Mouse (Mus musculus): Measurements from ENCODE around the gene Rwdd4a.

Gene Rwdd4a
- long read RNA-seq, experiment 1, partial matches to known transcripts = 9 of 20 reads
- long read RNA-seq, experiment 1, other reads (novel, unspliced or antisense) = 10 of 20 reads
- long read RNA-seq, experiment 2, partial matches to known transcripts = 12 of 26 reads
- long read RNA-seq, experiment 2, other reads (novel, unspliced or antisense) = 13 of 26 reads

DNA sequence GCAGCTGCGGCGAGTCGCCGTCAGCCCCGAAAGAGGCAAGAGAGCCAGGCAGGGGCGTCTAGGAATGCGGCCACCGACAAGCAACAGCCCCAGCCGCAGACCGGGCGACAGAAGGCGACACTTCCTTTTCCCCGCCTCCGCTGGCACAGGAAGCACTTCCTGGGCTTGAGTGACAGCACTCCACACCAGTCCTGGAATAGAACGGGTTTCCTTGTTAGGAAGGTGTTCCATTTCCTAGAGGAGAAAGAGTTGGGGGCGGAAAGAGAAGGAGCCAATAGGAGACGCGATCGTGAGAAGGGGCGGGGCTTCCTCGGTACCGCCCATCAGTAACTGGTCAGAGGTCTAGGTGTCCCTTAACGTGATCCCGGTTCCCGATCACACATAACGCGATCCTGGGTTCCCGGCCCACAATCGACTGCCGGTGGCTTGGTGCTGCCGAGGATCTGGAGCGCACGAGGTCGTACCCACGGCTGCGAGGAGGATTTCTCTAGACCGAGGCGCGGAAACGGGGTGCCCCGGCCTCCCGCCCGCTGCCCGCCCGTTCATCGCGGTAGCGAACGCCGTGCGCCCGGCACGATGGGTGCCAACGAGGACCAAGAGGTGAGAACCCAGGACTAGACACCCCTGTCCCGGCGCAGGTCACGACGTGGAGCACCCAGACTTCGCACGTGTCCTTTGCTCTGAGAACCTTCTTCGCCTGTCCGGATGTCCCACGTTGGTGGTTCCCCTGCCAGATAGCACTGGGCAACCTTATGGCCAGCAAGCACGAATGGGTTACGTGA is at the start of gene Rwdd4a, which contains the start of gene Trappc11:
Gene Rwdd4a, plus strand, starts transcription at position 321 of the 782 bp plus-strand sequence.
Gene Trappc11, minus strand, starts transcription at position 127 of the 782 bp plus-strand sequence.
- intact Hi-C loops (cut with DNase I) = no loop called here

DNA sequence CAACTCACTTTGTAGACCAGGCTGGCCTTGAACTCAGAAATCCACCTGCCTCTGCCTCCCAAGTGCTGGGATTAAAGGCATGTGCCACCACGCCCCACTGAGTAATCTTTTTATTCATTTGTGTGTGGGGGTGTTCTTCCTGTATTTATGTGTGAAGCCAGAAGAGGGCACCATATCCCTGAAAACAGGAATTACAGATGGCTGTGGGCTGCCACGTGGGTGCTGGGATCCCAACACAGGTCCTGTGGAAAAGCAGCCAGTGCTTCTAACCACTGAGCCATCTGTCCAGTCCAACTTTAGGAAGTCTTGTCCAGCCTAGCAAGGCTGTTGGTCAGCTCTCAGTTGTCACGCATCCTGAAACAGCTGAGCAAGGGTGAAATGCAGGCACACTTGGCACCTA is 46.2 kb upstream of the Rwdd4a start:
- intact Hi-C loops (cut with DNase I) = no loop called here

DNA sequence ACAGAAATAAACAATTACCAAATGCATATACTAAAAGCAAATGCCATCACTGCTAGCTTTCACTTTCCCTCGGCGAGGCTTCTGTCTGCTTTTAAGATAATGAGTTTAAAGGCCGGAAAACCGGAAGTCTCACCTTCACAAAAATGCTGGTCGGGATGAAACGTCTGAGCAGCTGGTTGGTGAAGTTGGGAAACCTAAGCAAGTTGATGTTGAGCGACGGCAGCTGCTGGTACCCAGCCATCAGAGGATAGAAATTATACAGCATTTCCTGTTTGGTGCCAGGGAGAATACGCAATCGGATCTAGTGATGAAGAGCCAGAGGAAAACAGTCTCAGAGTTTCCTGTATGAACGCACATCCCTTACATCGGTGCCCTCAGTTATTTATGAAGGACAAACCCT is 40.4 kb upstream of the Rwdd4a start:
- intact Hi-C loops (cut with DNase I) = no loop called here

- intact Hi-C loops (cut with DNase I) = no loop called here
Observed at GRCm38 (mm10) chr8:47494602-47495153, 38.8 kb upstream of the Rwdd4a start.

DNA sequence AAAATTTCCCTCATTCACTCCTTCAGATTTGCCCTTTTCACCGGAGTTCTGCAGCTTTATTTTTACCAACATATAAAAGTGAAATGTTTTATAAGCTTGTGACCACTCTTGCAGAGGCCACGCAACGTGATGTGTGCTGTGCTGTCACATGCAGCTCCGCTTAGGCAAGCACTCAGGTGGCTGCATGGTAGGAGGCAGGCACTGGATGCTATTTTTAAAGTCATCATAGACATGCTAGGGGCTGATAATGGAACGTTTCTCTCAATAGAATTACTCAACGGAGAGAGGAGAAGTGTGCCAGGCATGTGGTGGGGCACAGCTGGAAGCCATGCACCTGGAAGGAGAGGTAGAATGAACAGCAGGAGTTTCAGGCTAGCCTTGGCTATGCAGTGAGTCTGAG is 38.0 kb upstream of the Rwdd4a start:
- intact Hi-C loops (cut with DNase I) = no loop called here

DNA sequence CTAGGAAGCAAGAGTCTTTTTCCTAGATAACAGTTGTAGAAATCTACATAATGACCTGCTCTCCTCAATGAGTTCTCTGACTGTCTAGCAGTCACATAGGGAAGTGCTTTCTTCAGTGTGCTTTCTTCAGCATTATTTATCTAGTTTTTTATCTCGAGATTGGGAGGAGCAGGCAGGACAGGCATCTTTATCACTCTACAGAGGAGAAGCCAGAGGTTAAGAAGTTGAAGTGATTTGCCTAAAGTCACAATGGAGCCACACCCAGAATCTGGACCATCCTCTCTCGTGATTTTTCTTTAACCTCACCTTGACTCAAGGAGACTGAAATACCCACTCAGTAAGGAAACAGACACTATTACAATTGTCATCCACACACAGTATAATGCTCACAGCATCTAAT is 31.5 kb upstream of the Rwdd4a start:
- intact Hi-C loops (cut with DNase I) = no loop called here

DNA sequence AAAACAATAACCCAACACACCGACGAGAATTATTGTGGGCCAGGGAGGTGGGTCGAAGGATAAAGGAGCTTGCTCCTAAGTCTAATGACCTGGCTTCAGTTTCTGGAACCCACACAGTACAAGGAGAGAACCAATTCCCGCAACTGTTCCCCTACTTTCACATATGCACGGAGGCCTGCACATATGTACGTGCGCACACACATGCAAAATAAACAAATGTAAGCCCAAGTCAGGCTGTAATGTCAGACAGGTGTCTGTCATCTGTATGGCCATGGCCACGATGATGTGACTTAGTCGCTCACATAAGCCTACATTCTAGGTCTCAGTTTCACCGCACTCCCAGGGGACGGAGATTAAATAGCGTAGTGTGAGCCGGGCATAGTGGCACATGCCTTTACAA is 30.9 kb upstream of the Rwdd4a start:
- intact Hi-C loops (cut with DNase I) = no loop called here

DNA sequence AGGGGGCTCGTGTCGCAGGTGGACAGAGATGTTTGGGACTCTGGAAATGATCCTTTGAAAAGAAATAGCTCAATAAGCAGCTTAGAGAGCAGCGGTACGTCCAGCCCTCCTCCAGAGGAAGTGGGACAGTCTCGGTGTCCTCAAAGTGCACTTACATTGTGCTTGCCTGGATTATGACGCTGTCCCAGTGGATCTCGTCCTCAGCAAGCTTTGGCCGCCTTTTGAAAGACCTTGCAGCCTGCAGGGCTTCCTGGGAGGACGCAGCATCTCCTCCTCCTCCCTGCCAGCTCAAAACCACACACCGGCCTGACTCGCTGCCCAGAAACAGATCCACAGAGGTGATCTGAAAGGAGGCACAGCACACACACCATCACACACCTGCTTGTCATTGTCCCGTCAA is 28.0 kb upstream of the Rwdd4a start:
- intact Hi-C loops (cut with DNase I) = no loop called here

DNA sequence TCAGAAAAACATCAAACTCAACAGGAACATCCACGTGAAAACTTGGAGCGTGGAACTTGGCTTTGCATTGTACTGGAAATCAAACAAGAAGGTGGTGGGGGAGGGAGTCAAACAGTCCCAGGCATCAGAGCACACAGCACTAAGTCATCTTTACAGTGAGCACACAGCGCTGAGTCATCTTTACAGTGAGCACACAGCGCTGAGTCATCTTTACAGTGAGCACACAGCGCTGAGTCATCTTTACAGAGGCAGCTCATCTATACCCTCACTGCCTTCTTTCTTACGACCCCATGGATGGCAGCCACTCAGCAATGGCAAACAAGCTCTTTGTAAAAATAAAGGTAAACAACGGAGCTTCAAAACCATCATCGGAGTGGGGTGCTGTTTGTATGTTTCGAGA is 22.5 kb upstream of the Rwdd4a start:
- intact Hi-C loops (cut with DNase I) = no loop called here

DNA sequence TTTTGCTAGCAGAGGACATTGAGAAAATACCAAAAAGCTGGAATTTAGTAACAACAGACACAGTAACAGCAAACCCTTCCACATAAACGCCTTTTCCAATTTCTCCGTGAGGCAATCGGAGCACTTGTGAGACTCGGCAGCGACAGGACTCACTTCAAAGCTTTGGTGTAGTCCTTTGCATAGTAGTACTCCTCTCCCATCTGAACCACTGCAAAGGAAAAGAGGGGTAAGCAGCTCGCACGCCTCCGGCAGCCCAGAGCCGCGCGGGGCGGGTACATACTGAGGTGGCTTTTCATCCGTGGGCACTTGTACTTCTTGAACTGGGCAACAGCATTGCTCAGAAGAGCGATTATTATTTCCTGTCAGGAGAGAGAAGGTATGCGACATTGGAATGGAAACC is 19.9 kb upstream of the Rwdd4a start:
- intact Hi-C loops (cut with DNase I) = no loop called here

GRCm38 (mm10) chr8:47528094-47528493 is 5.4 kb upstream of the Rwdd4a start:
- intact Hi-C loops (cut with DNase I) = no loop called here

- intact Hi-C loops (cut with DNase I) = no loop called here
Observed at GRCm38 (mm10) chr8:47538323-47538722, 4.9 kb downstream of the Rwdd4a start.

- intact Hi-C loops (cut with DNase I) = no loop called here
Observed at GRCm38 (mm10) chr8:47542746-47543145, 9.3 kb downstream of the Rwdd4a start.

DNA sequence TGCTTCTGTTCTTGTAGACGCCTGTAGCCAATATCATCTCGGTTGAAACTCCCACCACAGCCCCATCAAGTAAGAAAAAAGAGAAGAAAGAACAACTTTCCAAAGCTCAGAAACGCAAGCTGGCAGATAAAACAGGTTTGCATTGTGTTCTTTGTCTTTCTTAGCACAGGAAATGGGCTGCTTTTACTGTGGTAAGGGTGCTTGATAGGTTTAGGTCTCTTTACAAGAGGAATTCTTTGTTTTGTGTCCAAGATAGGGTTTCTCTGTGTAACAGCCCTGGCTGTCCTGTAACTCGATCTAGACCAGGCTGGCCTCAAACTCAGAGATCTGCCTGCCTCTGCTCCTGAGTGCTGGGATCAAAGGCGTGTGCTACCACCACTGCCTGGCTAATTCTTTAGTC is 10.6 kb downstream of the Rwdd4a start:
- intact Hi-C loops (cut with DNase I) = no loop called here

- intact Hi-C loops (cut with DNase I) = no loop called here
Observed at GRCm38 (mm10) chr8:47547102-47547501, 13.6 kb downstream of the Rwdd4a start.

DNA sequence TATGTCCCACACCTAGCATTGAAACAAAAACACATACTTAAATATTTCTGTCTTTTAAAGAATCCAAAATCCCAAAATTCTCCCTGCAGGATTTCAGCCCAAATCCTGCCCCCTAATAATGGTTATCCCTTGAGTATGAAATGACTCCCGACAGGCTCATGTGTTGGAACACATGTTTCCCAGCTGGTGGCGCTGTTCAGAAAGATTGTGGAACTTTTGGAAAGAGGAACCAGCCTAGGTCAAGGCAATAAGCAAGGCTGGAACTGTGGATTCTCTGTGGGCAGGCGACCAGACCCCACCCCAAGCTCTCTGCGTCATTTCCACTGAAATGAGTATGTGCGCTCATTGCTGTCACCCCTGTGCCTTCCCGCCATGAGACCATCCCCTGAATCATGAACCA is 20.1 kb downstream of the Rwdd4a start:
- intact Hi-C loops (cut with DNase I) = loop anchor here (5.0 kb wide), 1 partner anchor 139 kb away; no protein-coding TSS in a partner anchor

GRCm38 (mm10) chr8:47556446-47556845 is 23.0 kb downstream of the Rwdd4a start:
- intact Hi-C loops (cut with DNase I) = no loop called here

GRCm38 (mm10) chr8:47558274-47558673 is 24.8 kb downstream of the Rwdd4a start:
- intact Hi-C loops (cut with DNase I) = no loop called here

DNA sequence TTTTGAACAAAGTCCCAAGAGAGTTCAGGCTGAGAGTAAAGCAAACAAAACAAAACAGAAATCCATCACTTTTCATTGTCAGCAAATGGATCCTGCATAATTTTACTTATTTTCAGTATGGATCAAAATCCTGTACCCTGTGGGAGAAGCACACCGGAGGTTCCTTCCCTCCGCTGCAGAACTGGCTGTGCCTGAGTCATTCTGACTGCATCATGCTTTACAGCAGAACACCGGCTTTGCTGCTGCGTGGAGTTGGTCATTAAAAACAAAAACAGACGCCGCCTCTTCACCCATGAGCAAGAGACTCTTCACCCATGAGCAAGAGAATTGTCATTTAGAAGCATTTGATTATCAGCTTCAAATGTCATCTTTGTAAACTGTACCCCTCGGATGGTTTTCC is 27.3 kb downstream of the Rwdd4a start:
- intact Hi-C loops (cut with DNase I) = no loop called here

DNA sequence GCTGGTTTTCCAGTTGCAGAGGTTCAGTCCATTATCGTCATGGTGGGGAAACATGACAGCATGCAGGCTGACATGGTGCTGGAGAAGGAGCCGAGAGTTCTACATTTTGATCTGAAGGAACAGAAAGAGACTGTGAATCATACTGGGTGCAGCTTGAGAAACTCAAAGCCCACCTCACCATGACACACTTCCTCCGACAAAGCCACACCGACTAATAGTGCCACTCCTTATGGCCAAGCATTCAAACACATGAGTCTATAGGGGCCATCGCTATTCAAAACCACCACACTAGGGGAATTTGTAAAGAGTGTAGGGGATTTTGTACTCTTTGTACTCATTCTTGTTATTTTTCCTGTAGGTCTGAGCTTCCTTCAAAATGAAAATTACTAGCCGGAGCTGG is 33.1 kb downstream of the Rwdd4a start:
- intact Hi-C loops (cut with DNase I) = no loop called here

DNA sequence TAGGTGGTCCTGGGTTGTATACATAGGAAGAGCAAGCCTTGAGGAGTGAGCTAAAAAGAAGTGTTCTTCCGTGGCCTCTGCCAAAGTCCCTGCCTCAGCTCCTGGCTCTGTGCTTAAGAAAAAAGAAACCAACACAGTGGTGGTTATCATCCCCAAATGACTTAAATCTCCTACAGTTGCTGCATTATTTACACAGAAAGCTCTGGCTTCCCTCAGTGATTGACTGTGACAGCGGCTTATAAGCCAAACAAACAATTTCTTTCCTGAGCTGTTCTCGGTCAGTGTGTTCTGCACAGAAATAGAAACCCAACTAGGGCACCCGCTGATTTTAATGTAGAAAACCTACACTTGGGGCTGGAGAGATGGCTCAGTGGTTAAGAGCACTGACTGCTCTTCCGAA is 34.6 kb downstream of the Rwdd4a start:
- intact Hi-C loops (cut with DNase I) = no loop called here

- intact Hi-C loops (cut with DNase I) = no loop called here
Observed at GRCm38 (mm10) chr8:47570161-47570560, 36.7 kb downstream of the Rwdd4a start.

GRCm38 (mm10) chr8:47573482-47573881 is 40.0 kb downstream of the Rwdd4a start:
- intact Hi-C loops (cut with DNase I) = no loop called here
